Comparison of ENCODE assay signal across 8 mouse cellular contexts in genomic region chr10:60278006-60278399, GRCm38 (mm10). TPM values are rescaled to one million over a fixed set of nuclear protein-coding genes. Genes with fewer than 3 reads are reported as not detected.
DNase-seq lines count a peak whose midpoint lies in the region; ATAC-seq and TF ChIP-seq lines count a peak whose summit lies in the region.

No protein-coding gene starts in this region.

- H3K4me3 ChIP-seq in lung, embryonic 15.5 days: peak overlapping the region; percentile 81
- peak overlapping the region; percentile 69 for H3K4me3 ChIP-seq in embryonic facial prominence, embryonic 14.5 days (ENCODE audit: low read depth, low read length)
- H3K4me3 ChIP-seq in intestine, postnatal 0 days (ENCODE audit: low read depth, low read length): peak overlapping the region; percentile 83
- H3K4me3 ChIP-seq in neural tube, embryonic 14.5 days (ENCODE audit: low read depth, low read length): peak overlapping the region; percentile 68

- H3K9ac ChIP-seq in lung, embryonic 15.5 days: peak overlapping the region; percentile 80
- H3K9ac ChIP-seq in embryonic facial prominence, embryonic 14.5 days (ENCODE audit: low read depth, low read length): peak overlapping the region; percentile 90
- peak overlapping the region; percentile 84 for H3K9ac ChIP-seq in intestine, postnatal 0 days (ENCODE audit: low read depth, low read length)
- H3K9ac ChIP-seq in neural tube, embryonic 14.5 days (replicated peaks; ENCODE audit: low read depth, low read length): peak overlapping the region; percentile 79

- 8% methylated on average over 13 of the region's 13 CpGs for WGBS in lung, embryonic 15.5 days
- 8% methylated on average over 11 of the region's 13 CpGs for WGBS in embryonic facial prominence, embryonic 14.5 days
- 4% methylated on average over 13 of the region's 13 CpGs for WGBS in intestine, postnatal 0 days
- 7% methylated on average over 13 of the region's 13 CpGs for WGBS in neural tube, embryonic 14.5 days

- no peaks in the 10 kb centered on the region for H3K9me3 ChIP-seq in lung, embryonic 15.5 days
- no peaks in the 10 kb centered on the region for H3K9me3 ChIP-seq in embryonic facial prominence, embryonic 14.5 days (ENCODE audit: control insufficient read depth, low read length)
- H3K9me3 ChIP-seq in intestine, postnatal 0 days (ENCODE audit: control insufficient read depth): no peaks in the 10 kb centered on the region
- H3K9me3 ChIP-seq in neural tube, embryonic 14.5 days (ENCODE audit: control insufficient read depth, low read length): no peaks in the 10 kb centered on the region

- DNase-seq in lung, postnatal 36 days: no peak
- DNase-seq in embryonic facial prominence, embryonic 14.5 days (ENCODE audit: low spot score): no peak
- no peak for DNase-seq in ovary, postnatal 10 days (ENCODE audit: low spot score)
- no peak for DNase-seq in cerebellum, postnatal 36 days

- no peak for ATAC-seq in lung, embryonic 15.5 days (ENCODE audit: borderline replicate concordance, extremely low read depth, low FRiP score, low TSS enrichment)
- ATAC-seq in embryonic facial prominence, embryonic 14.5 days (ENCODE audit: low read depth): no peak; the same call in 1 of the 2 replicates
- ATAC-seq in intestine, postnatal 0 days: no peak; the same call in 1 of the 2 replicates
- ATAC-seq in neural tube, embryonic 14.5 days (ENCODE audit: low read depth): no peak
- no peak for ATAC-seq in megakaryocyte progenitor cell, adult 5-6 weeks (replicated peaks; ENCODE audit: poor library complexity)

- H3K4me1 ChIP-seq in lung, embryonic 15.5 days: peaks cover 36% of the 10 kb centered on the region
- H3K4me1 ChIP-seq in embryonic facial prominence, embryonic 14.5 days (ENCODE audit: control insufficient read depth, insufficient read depth, low read length): peaks cover 27% of the 10 kb centered on the region
- H3K4me1 ChIP-seq in intestine, postnatal 0 days (replicated peaks; ENCODE audit: control insufficient read depth, insufficient read depth, low read length): peaks cover 14% of the 10 kb centered on the region
- H3K4me1 ChIP-seq in neural tube, embryonic 14.5 days (ENCODE audit: control insufficient read depth, insufficient read depth, low read length): peaks cover 48% of the 10 kb centered on the region

- no peak for TF ChIP-seq CTCF in intestine, postnatal 0 days (IDR thresholded peaks at IDR 0.05; ENCODE audit: low read depth)

- peak overlapping the region; percentile 85 for H3K4me2 ChIP-seq in lung, embryonic 15.5 days
- H3K4me2 ChIP-seq in embryonic facial prominence, embryonic 14.5 days (ENCODE audit: low read depth, low read length): peak overlapping the region; percentile 95
- H3K4me2 ChIP-seq in intestine, postnatal 0 days (replicated peaks; ENCODE audit: low read depth): peak overlapping the region; percentile 84
- peak overlapping the region; percentile 69 for H3K4me2 ChIP-seq in neural tube, embryonic 14.5 days (ENCODE audit: low read depth, low read length)

- H3K27ac ChIP-seq in lung, embryonic 15.5 days: peak overlapping the region; percentile 76; the same call in 1 of the 2 replicates
- H3K27ac ChIP-seq in embryonic facial prominence, embryonic 14.5 days (replicated peaks; ENCODE audit: low read depth, low read length): peak overlapping the region; percentile 77
- H3K27ac ChIP-seq in intestine, postnatal 0 days (ENCODE audit: low read depth, low read length): peak overlapping the region; percentile 89
- H3K27ac ChIP-seq in neural tube, embryonic 14.5 days (ENCODE audit: low read depth, low read length): peak overlapping the region; percentile 85

- no peaks in the 10 kb centered on the region for H3K27me3 ChIP-seq in lung, embryonic 15.5 days
- H3K27me3 ChIP-seq in embryonic facial prominence, embryonic 14.5 days (replicated peaks; ENCODE audit: control insufficient read depth, insufficient read depth, low read length): no peaks in the 10 kb centered on the region
- no peaks in the 10 kb centered on the region for H3K27me3 ChIP-seq in intestine, postnatal 0 days (replicated peaks; ENCODE audit: control insufficient read depth, insufficient read depth, low read length)
- no peaks in the 10 kb centered on the region for H3K27me3 ChIP-seq in neural tube, embryonic 14.5 days (ENCODE audit: control insufficient read depth, insufficient read depth, low read length)

- H3K36me3 ChIP-seq in lung, embryonic 15.5 days: no peaks in the 10 kb centered on the region
- H3K36me3 ChIP-seq in embryonic facial prominence, embryonic 14.5 days (ENCODE audit: control insufficient read depth, insufficient read depth, low read length): no peaks in the 10 kb centered on the region
- H3K36me3 ChIP-seq in intestine, postnatal 0 days (ENCODE audit: control insufficient read depth, insufficient read depth): no peaks in the 10 kb centered on the region; the same call in 1 of the 2 replicates
- H3K36me3 ChIP-seq in neural tube, embryonic 14.5 days (ENCODE audit: control insufficient read depth, insufficient read depth, low read length): no peaks in the 10 kb centered on the region

RNA-seq across cellular contexts. Expression of gene Psap, which starts 0.6 kb away (rescaled TPM):
- polyA plus RNA-seq in lung, embryonic 15.5 days (2015; fragmentation: Nextera tagmentation; extraction: Ambion mirVana): 118 and 124 TPM in 2 replicates
- 124 and 134 TPM in 2 replicates for polyA plus RNA-seq in embryonic facial prominence, embryonic 14.5 days (2014; fragmentation: Nextera tagmentation; extraction: Ambion mirVana)
- polyA plus RNA-seq in intestine, postnatal 0 days (2015; fragmentation: Nextera tagmentation; extraction: Ambion mirVana): 135 and 137 TPM in 2 replicates
- polyA plus RNA-seq in neural tube, embryonic 14.5 days (2014; fragmentation: Nextera tagmentation; extraction: Ambion mirVana): 144 and 154 TPM in 2 replicates
- 173 and 221 TPM in 2 replicates for total RNA-seq in megakaryocyte progenitor cell, adult 5-6 weeks (2015)
- total RNA-seq in megakaryocyte progenitor cell, adult 5-6 weeks (2017): 222 and 258 TPM in 2 replicates

RNA-seq across cellular contexts. Expression of gene Chst3, which starts 58.9 kb away (rescaled TPM):
- polyA plus RNA-seq in lung, embryonic 15.5 days (2015; fragmentation: Nextera tagmentation; extraction: Ambion mirVana): 2.5 TPM in 2 replicates
- polyA plus RNA-seq in embryonic facial prominence, embryonic 14.5 days (2014; fragmentation: Nextera tagmentation; extraction: Ambion mirVana): 1.3 TPM in 2 replicates
- 0.27 and 0.29 TPM in 2 replicates for polyA plus RNA-seq in intestine, postnatal 0 days (2015; fragmentation: Nextera tagmentation; extraction: Ambion mirVana)
- polyA plus RNA-seq in neural tube, embryonic 14.5 days (2014; fragmentation: Nextera tagmentation; extraction: Ambion mirVana): 0.79 and 1.8 TPM in 2 replicates
- not detected in 2 replicates for total RNA-seq in megakaryocyte progenitor cell, adult 5-6 weeks (2015)
- not detected in 2 replicates for total RNA-seq in megakaryocyte progenitor cell, adult 5-6 weeks (2017)
